Mouse (Mus musculus): ENCODE results near the gene Naaladl1.

The Naaladl1 gene

GRCm38 (mm10) chr19:6105586-6105985 is at the start of gene Naaladl1:
Naaladl1 (plus strand) TSS chr19:6105782.
- DNase-seq (ENCODE audit: low spot score): no peak

GRCm38 (mm10) chr19:6056696-6057095 is 48.9 kb upstream of the Naaladl1 start:
- no peak for DNase-seq (ENCODE audit: low spot score)

- peak; percentile 99 for DNase-seq (ENCODE audit: low spot score)
Measured at GRCm38 (mm10) chr19:6057313-6058096, 48.1 kb upstream of the Naaladl1 start, which contains the start of the genes Mrpl49 and Fau. Mrpl49 (minus strand) TSS chr19:6057785. Fau (plus strand) TSS chr19:6057844.

GRCm38 (mm10) chr19:6058513-6058912 is 47.1 kb upstream of the Naaladl1 start:
- no peak for DNase-seq (ENCODE audit: low spot score)

- DNase-seq (ENCODE audit: low spot score): no peak
Measured at GRCm38 (mm10) chr19:6058966-6059365, 46.6 kb upstream of the Naaladl1 start.

- peak; percentile 95 for DNase-seq (ENCODE audit: low spot score)
Measured at GRCm38 (mm10) chr19:6061021-6061533, 44.5 kb upstream of the Naaladl1 start, which contains the start of gene Znhit2. Znhit2 (plus strand) TSS chr19:6061192.

- DNase-seq (ENCODE audit: low spot score): peak; percentile 57
Measured at GRCm38 (mm10) chr19:6061641-6062302, 43.8 kb upstream of the Naaladl1 start.

GRCm38 (mm10) chr19:6062418-6062817 is 43.2 kb upstream of the Naaladl1 start:
- no peak for DNase-seq (ENCODE audit: low spot score)

GRCm38 (mm10) chr19:6063081-6063480 is 42.5 kb upstream of the Naaladl1 start:
- no peak for DNase-seq (ENCODE audit: low spot score)

- no peak for DNase-seq (ENCODE audit: low spot score)
Measured at GRCm38 (mm10) chr19:6066571-6066970, 39.0 kb upstream of the Naaladl1 start.

GRCm38 (mm10) chr19:6067011-6067723 is 38.4 kb upstream of the Naaladl1 start:
- DNase-seq (ENCODE audit: low spot score): peak; percentile 86

- peak; percentile 94 for DNase-seq (ENCODE audit: low spot score)
Measured at GRCm38 (mm10) chr19:6067724-6068415, 37.7 kb upstream of the Naaladl1 start, which contains the start of gene Tm7sf2. Tm7sf2 (minus strand) TSS chr19:6068373.

- DNase-seq (ENCODE audit: low spot score): peak; percentile 25
Measured at GRCm38 (mm10) chr19:6068951-6069350, 36.6 kb upstream of the Naaladl1 start.

GRCm38 (mm10) chr19:6069851-6070250 is 35.7 kb upstream of the Naaladl1 start:
- no peak for DNase-seq (ENCODE audit: low spot score)

GRCm38 (mm10) chr19:6070571-6071250 is 34.9 kb upstream of the Naaladl1 start:
- no peak for DNase-seq (ENCODE audit: low spot score)

- DNase-seq (ENCODE audit: low spot score): no peak
Measured at GRCm38 (mm10) chr19:6071261-6071660, 34.3 kb upstream of the Naaladl1 start.

- DNase-seq (ENCODE audit: low spot score): no peak
Measured at GRCm38 (mm10) chr19:6073889-6074288, 31.7 kb upstream of the Naaladl1 start.

GRCm38 (mm10) chr19:6076564-6077393 is 28.8 kb upstream of the Naaladl1 start, which contains the start of gene Vps51:
Vps51 (minus strand) TSS chr19:6077231.
- peak; percentile 84 for DNase-seq (ENCODE audit: low spot score)

GRCm38 (mm10) chr19:6079983-6080480 is 25.6 kb upstream of the Naaladl1 start, which contains the start of gene Tmem262:
Tmem262 (plus strand) TSS chr19:6080033.
- no peak for DNase-seq (ENCODE audit: low spot score)

GRCm38 (mm10) chr19:6082156-6082555 is 23.4 kb upstream of the Naaladl1 start, which contains the start of gene Gm28374:
Gm28374 (minus strand) TSS chr19:6082256.
- DNase-seq (ENCODE audit: low spot score): no peak
